Mouse (Mus musculus): Measurements from ENCODE around the gene Rps6kb2. TPM values are rescaled to one million over a fixed set of nuclear protein-coding genes. Genes with fewer than 3 reads are reported as not detected.

Rps6kb2 gene
- polyA plus RNA-seq, 1 experiment from 2014 or later, result 51.6 TPM

GRCm38 (mm10) chr19:4120496-4120895, 42.7 kb downstream of the Rps6kb2 start:
- peaks cover 7% of the 10 kb centered on the region for H3K4me1 ChIP-seq (replicated peaks; ENCODE audit: control insufficient read depth, insufficient read depth, low read length)
- H3K4me3 ChIP-seq (ENCODE audit: low read length), result peak overlapping the region; percentile 53
- ATAC-seq (ENCODE audit: low read depth), result no peak
- peak overlapping the region; percentile 63 for H3K4me2 ChIP-seq (ENCODE audit: low read depth, low read length)
- H3K9me3 ChIP-seq (ENCODE audit: control insufficient read depth, low read length), result no peaks in the 10 kb centered on the region
- no peak overlapping the region for H3K27ac ChIP-seq (ENCODE audit: low read length)
- H3K27me3 ChIP-seq (ENCODE audit: control insufficient read depth, insufficient read depth, low read depth, low read length), result no peaks in the 10 kb centered on the region
- WGBS, result 91% methylated on average over 2 of the region's 2 CpGs
- peaks cover 9% of the 10 kb centered on the region for H3K36me3 ChIP-seq (ENCODE audit: control insufficient read depth, insufficient read depth, low read length)
- H3K9ac ChIP-seq (ENCODE audit: low read length), result no peak overlapping the region

GRCm38 (mm10) chr19:4119716-4120487, 43.3 kb downstream of the Rps6kb2 start:
- no peak overlapping the region for H3K27ac ChIP-seq (ENCODE audit: low read length)
- no peaks in the 10 kb centered on the region for H3K27me3 ChIP-seq (ENCODE audit: control insufficient read depth, insufficient read depth, low read depth, low read length)
- peaks cover 12% of the 10 kb centered on the region for H3K36me3 ChIP-seq (ENCODE audit: control insufficient read depth, insufficient read depth, low read length)
- H3K9me3 ChIP-seq (ENCODE audit: control insufficient read depth, low read length), result no peaks in the 10 kb centered on the region
- 78% methylated on average over 6 of the region's 6 CpGs for WGBS
- no peak for ATAC-seq (ENCODE audit: low read depth)
- H3K9ac ChIP-seq (ENCODE audit: low read length), result no peak overlapping the region
- H3K4me3 ChIP-seq (ENCODE audit: low read length), result no peak overlapping the region
- H3K4me1 ChIP-seq (replicated peaks; ENCODE audit: control insufficient read depth, insufficient read depth, low read length), result peaks cover 7% of the 10 kb centered on the region
- H3K4me2 ChIP-seq (ENCODE audit: low read depth, low read length), result peak overlapping the region; percentile 63; the same call in 1 of the 2 replicates

GRCm38 (mm10) chr19:4118350-4118749, 44.8 kb downstream of the Rps6kb2 start:
- no peak overlapping the region for H3K4me2 ChIP-seq (ENCODE audit: low read depth, low read length)
- H3K9ac ChIP-seq (ENCODE audit: low read length), result no peak overlapping the region
- no peaks in the 10 kb centered on the region for H3K27me3 ChIP-seq (ENCODE audit: control insufficient read depth, insufficient read depth, low read depth, low read length)
- WGBS, result 90% methylated on average over 2 of the region's 2 CpGs
- H3K4me1 ChIP-seq (replicated peaks; ENCODE audit: control insufficient read depth, insufficient read depth, low read length), result peaks cover 7% of the 10 kb centered on the region
- H3K4me3 ChIP-seq (ENCODE audit: low read length), result no peak overlapping the region
- no peaks in the 10 kb centered on the region for H3K9me3 ChIP-seq (ENCODE audit: control insufficient read depth, low read length)
- no peak overlapping the region for H3K27ac ChIP-seq (ENCODE audit: low read length)
- no peak for ATAC-seq (ENCODE audit: low read depth)
- peaks cover 19% of the 10 kb centered on the region for H3K36me3 ChIP-seq (ENCODE audit: control insufficient read depth, insufficient read depth, low read length)

- 94% methylated on average over 7 of the region's 7 CpGs for WGBS
- Histone ChIP-seq H3K27me3 (ENCODE audit: control insufficient read depth, insufficient read depth, low read depth, low read length) (no peaks in the 10 kb centered on the region), H3K36me3 (ENCODE audit: control insufficient read depth, insufficient read depth, low read length) (peaks cover 21% of the 10 kb centered on the region), H3K4me1 (replicated peaks; ENCODE audit: control insufficient read depth, insufficient read depth, low read length) (peaks cover 7% of the 10 kb centered on the region), H3K4me2 (ENCODE audit: low read depth, low read length) (no peak overlapping the region), H3K4me3 (ENCODE audit: low read length) (no peak overlapping the region), H3K9me3 (ENCODE audit: control insufficient read depth, low read length) (no peaks in the 10 kb centered on the region), H3K9ac (ENCODE audit: low read length) (no peak overlapping the region), H3K27ac (ENCODE audit: low read length) (no peak overlapping the region)
- no peak for ATAC-seq (ENCODE audit: low read depth)
Observed at GRCm38 (mm10) chr19:4117006-4117405, 46.1 kb downstream of the Rps6kb2 start.

- no peak overlapping the region for H3K4me3 ChIP-seq (ENCODE audit: low read length)
- H3K9ac ChIP-seq (ENCODE audit: low read length), result no peak overlapping the region
- no peak overlapping the region for H3K27ac ChIP-seq (ENCODE audit: low read length)
- no peaks in the 10 kb centered on the region for H3K9me3 ChIP-seq (ENCODE audit: control insufficient read depth, low read length)
- peaks cover 6% of the 10 kb centered on the region for H3K4me1 ChIP-seq (replicated peaks; ENCODE audit: control insufficient read depth, insufficient read depth, low read length)
- H3K27me3 ChIP-seq (ENCODE audit: control insufficient read depth, insufficient read depth, low read depth, low read length), result no peaks in the 10 kb centered on the region
- no peak for ATAC-seq (ENCODE audit: low read depth)
- no peak overlapping the region for H3K4me2 ChIP-seq (ENCODE audit: low read depth, low read length)
- WGBS, result 79% methylated on average over 11 of the region's 11 CpGs
- peaks cover 21% of the 10 kb centered on the region for H3K36me3 ChIP-seq (ENCODE audit: control insufficient read depth, insufficient read depth, low read length)
Observed at GRCm38 (mm10) chr19:4115816-4116215, 47.3 kb downstream of the Rps6kb2 start.

GRCm38 (mm10) chr19:4115144-4115543, 48.0 kb downstream of the Rps6kb2 start:
- Histone ChIP-seq H3K27me3 (ENCODE audit: control insufficient read depth, insufficient read depth, low read depth, low read length) (no peaks in the 10 kb centered on the region), H3K9me3 (ENCODE audit: control insufficient read depth, low read length) (no peaks in the 10 kb centered on the region), H3K36me3 (ENCODE audit: control insufficient read depth, insufficient read depth, low read length) (peaks cover 21% of the 10 kb centered on the region), H3K4me3 (ENCODE audit: low read length) (no peak overlapping the region), H3K9ac (ENCODE audit: low read length) (no peak overlapping the region), H3K4me2 (ENCODE audit: low read depth, low read length) (no peak overlapping the region), H3K4me1 (replicated peaks; ENCODE audit: control insufficient read depth, insufficient read depth, low read length) (no peaks in the 10 kb centered on the region), H3K27ac (ENCODE audit: low read length) (no peak overlapping the region)
- ATAC-seq (ENCODE audit: low read depth), result no peak
- 89% methylated on average over 10 of the region's 10 CpGs for WGBS

- H3K36me3 ChIP-seq (ENCODE audit: control insufficient read depth, insufficient read depth, low read length), result peaks cover 21% of the 10 kb centered on the region
- no peak overlapping the region for H3K4me2 ChIP-seq (ENCODE audit: low read depth, low read length)
- H3K27me3 ChIP-seq (ENCODE audit: control insufficient read depth, insufficient read depth, low read depth, low read length), result no peaks in the 10 kb centered on the region
- no peak for ATAC-seq (ENCODE audit: low read depth)
- no peak overlapping the region for H3K9ac ChIP-seq (ENCODE audit: low read length)
- H3K9me3 ChIP-seq (ENCODE audit: control insufficient read depth, low read length), result no peaks in the 10 kb centered on the region
- H3K27ac ChIP-seq (ENCODE audit: low read length), result no peak overlapping the region
- H3K4me3 ChIP-seq (ENCODE audit: low read length), result no peak overlapping the region
- 88% methylated on average over 10 of the region's 10 CpGs for WGBS
- H3K4me1 ChIP-seq (replicated peaks; ENCODE audit: control insufficient read depth, insufficient read depth, low read length), result no peaks in the 10 kb centered on the region
Observed at GRCm38 (mm10) chr19:4114551-4114950, 48.6 kb downstream of the Rps6kb2 start.

- H3K27me3 ChIP-seq (ENCODE audit: control insufficient read depth, insufficient read depth, low read depth, low read length), result no peaks in the 10 kb centered on the region
- ATAC-seq (ENCODE audit: low read depth), result peak; percentile 47
- peak overlapping the region; percentile 44; the same call in 1 of the 2 replicates for H3K27ac ChIP-seq (ENCODE audit: low read length)
- H3K4me2 ChIP-seq (ENCODE audit: low read depth, low read length), result no peak overlapping the region
- H3K4me1 ChIP-seq (replicated peaks; ENCODE audit: control insufficient read depth, insufficient read depth, low read length), result no peaks in the 10 kb centered on the region
- WGBS, result 23% methylated on average over 5 of the region's 5 CpGs
- H3K9me3 ChIP-seq (ENCODE audit: control insufficient read depth, low read length), result no peaks in the 10 kb centered on the region
- H3K9ac ChIP-seq (ENCODE audit: low read length), result no peak overlapping the region
- peaks cover 21% of the 10 kb centered on the region for H3K36me3 ChIP-seq (ENCODE audit: control insufficient read depth, insufficient read depth, low read length)
- H3K4me3 ChIP-seq (ENCODE audit: low read length), result no peak overlapping the region
Observed at GRCm38 (mm10) chr19:4113806-4114230, 49.3 kb downstream of the Rps6kb2 start.

GRCm38 (mm10) chr19:4113186-4113805, 49.9 kb downstream of the Rps6kb2 start:
- Histone ChIP-seq H3K4me2 (ENCODE audit: low read depth, low read length) (no peak overlapping the region), H3K27me3 (ENCODE audit: control insufficient read depth, insufficient read depth, low read depth, low read length) (no peaks in the 10 kb centered on the region), H3K27ac (ENCODE audit: low read length) (peak overlapping the region; percentile 44), H3K9ac (ENCODE audit: low read length) (no peak overlapping the region), H3K4me1 (replicated peaks; ENCODE audit: control insufficient read depth, insufficient read depth, low read length) (no peaks in the 10 kb centered on the region), H3K9me3 (ENCODE audit: control insufficient read depth, low read length) (no peaks in the 10 kb centered on the region), H3K4me3 (ENCODE audit: low read length) (no peak overlapping the region), H3K36me3 (ENCODE audit: control insufficient read depth, insufficient read depth, low read length) (peaks cover 21% of the 10 kb centered on the region)
- WGBS, result 55% methylated on average over 13 of the region's 13 CpGs
- ATAC-seq (ENCODE audit: low read depth), result peak; percentile 50; the same call in 1 of the 2 replicates

Measured in lung, embryonic 16.5 days (tissue).